Mouse (Mus musculus): Measurements from ENCODE around the gene Ccdc69. TPM values are rescaled to one million over a fixed set of nuclear protein-coding genes. Genes with fewer than 3 reads are reported as not detected.
A peak's percentile ranks its signal among the peaks of the same experiment; 100 is the strongest.

Ccdc69 gene
- polyA plus RNA-seq, 1 experiment from 2014 or later, result 1.4 TPM

DNA sequence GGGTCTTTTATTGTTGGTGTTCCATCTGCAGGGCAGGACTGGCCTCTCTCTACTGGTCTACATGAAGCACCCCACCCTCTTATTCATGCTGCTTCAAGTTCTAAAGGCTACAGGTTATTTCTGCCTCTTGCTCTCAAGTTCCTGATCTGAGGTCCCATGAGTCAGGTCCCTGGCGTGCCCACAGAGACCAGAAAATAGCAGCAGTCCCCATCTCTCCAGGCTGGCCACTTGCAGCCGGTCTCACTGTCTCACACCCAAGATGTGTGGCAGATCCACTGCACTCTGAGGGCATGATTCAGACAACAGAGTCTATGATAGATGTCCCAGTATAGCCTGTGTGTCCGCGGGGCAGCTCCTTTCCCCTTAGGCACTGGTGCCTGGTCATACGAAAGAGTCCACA lies 17.1 kb downstream of the Ccdc69 start:
- H3K4me2 ChIP-seq (replicated peaks; ENCODE audit: low read depth, low read length), result no peak overlapping the region
- no peak for DNase-seq (ENCODE audit: low spot score)
- no peak overlapping the region for H3K9ac ChIP-seq (replicated peaks; ENCODE audit: low read depth)
- no peak for TF ChIP-seq EP300 (IDR thresholded peaks at IDR 0.05)
- no peak for TF ChIP-seq CTCF (IDR thresholded peaks at IDR 0.05)
- 89% methylated on average over 5 of the region's 5 CpGs for WGBS
- H3K4me3 ChIP-seq (ENCODE audit: low read depth, low read length), result no peak overlapping the region
- H3K27ac ChIP-seq (ENCODE audit: low read length), result no peak overlapping the region
- H3K27me3 ChIP-seq (replicated peaks; ENCODE audit: insufficient read depth, low read length), result no peaks in the 10 kb centered on the region
- no peak for ATAC-seq
- H3K4me1 ChIP-seq (ENCODE audit: insufficient read depth, low read depth, low read length), result no peaks in the 10 kb centered on the region
- H3K9me3 ChIP-seq (ENCODE audit: low read length), result no peaks in the 10 kb centered on the region
- no peaks in the 10 kb centered on the region for H3K36me3 ChIP-seq (ENCODE audit: insufficient read depth, low read length)

DNA sequence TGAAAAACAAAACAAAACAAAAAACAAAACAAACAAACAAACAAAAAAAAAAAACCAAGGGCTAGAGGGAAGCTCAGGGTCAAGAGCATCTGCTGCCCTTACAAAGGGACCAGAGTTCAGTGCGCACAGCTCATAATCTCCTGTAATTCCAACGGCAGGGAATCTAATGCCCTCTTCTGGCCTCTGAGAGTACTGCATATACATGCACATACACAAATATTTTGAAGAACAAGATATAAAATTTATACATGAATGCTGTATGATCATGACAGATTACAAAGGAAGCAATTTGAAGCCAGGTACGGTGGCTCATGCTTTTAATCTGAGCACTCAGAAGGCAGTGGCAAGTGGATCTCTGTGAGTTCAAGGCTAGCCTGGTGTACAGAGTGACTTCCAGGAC lies 20.4 kb downstream of the Ccdc69 start:
- TF ChIP-seq EP300 (IDR thresholded peaks at IDR 0.05), result no peak
- peak; percentile 26; the same call in 1 of the 2 replicates for TF ChIP-seq CTCF (IDR thresholded peaks at IDR 0.05)
- Histone ChIP-seq H3K4me2 (replicated peaks; ENCODE audit: low read depth, low read length) (no peak overlapping the region), H3K27ac (ENCODE audit: low read length) (no peak overlapping the region), H3K9ac (replicated peaks; ENCODE audit: low read depth) (no peak overlapping the region), H3K4me1 (ENCODE audit: insufficient read depth, low read depth, low read length) (no peaks in the 10 kb centered on the region), H3K4me3 (ENCODE audit: low read depth, low read length) (no peak overlapping the region), H3K36me3 (ENCODE audit: insufficient read depth, low read length) (no peaks in the 10 kb centered on the region), H3K9me3 (ENCODE audit: low read length) (no peaks in the 10 kb centered on the region), H3K27me3 (replicated peaks; ENCODE audit: insufficient read depth, low read length) (no peaks in the 10 kb centered on the region)
- DNase-seq (ENCODE audit: low spot score) (no peak), ATAC-seq (no peak)
- WGBS, result 80% methylated on average over 3 of the region's 3 CpGs

DNA sequence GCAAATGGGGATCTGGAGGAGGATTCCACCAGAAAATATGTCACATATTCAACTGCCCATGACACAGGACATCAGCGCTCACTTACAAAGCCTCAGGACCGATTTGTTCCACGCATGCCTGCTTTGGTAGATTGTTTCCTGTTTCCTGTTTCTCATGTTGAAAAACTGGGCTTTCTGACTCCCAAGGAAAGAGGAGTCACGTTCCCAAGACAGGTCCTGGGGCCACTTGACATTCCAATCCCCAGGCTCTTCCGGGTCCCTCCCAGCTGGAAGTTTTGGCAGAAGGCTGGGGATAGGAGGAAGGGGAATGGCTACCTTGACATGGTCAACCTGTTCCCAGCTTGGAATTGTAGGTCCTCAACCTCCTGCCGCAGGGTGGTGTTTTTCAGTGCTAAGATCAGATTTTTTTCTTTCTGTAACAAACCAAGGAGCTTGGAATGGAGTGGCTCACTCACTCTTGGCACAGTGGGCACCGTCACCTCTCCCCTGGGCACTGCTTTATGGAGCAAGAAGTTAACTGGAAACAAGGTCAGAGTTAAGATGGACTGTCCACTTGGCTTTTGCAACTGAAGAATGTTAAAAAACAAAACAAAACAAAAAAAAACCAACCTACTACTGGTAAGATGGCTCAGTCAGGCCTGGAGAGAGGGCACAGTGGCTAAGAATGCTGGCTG lies 27.0 kb downstream of the Ccdc69 start:
- Histone ChIP-seq H3K9ac (replicated peaks; ENCODE audit: low read depth) (no peak overlapping the region), H3K27ac (ENCODE audit: low read length) (no peak overlapping the region), H3K27me3 (replicated peaks; ENCODE audit: insufficient read depth, low read length) (no peaks in the 10 kb centered on the region), H3K4me3 (ENCODE audit: low read depth, low read length) (no peak overlapping the region), H3K4me2 (replicated peaks; ENCODE audit: low read depth, low read length) (no peak overlapping the region), H3K36me3 (ENCODE audit: insufficient read depth, low read length) (no peaks in the 10 kb centered on the region), H3K4me1 (ENCODE audit: insufficient read depth, low read depth, low read length) (peaks cover 5% of the 10 kb centered on the region; the same call in 1 of the 2 replicates), H3K9me3 (ENCODE audit: low read length) (no peaks in the 10 kb centered on the region)
- WGBS, result 48% methylated on average over 7 of the region's 7 CpGs
- DNase-seq (ENCODE audit: low spot score), result peak; percentile 64
- TF ChIP-seq EP300 (IDR thresholded peaks at IDR 0.05), result no peak
- no peak for TF ChIP-seq CTCF (IDR thresholded peaks at IDR 0.05)
- peak; percentile 57 for ATAC-seq

DNA sequence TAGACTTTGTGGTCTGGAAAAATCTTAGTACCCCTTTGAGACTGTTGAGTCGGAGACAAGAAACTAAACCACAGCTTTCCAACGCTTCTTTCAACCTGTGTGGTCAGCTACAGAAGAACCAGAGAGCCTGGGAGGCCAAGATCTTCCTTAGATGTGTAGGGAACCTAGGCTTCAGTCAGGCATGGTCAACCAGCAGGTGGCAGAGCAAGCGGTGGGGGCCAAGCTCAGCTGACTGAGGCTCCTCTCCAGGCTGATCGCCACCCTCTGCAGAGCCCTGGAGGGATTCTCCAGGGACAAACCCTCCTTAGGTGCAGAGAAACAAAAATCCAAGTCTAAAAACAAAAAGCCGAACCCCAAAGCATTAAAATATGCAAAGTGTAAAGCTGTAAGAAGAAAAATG lies 31.3 kb downstream of the Ccdc69 start:
- DNase-seq (ENCODE audit: low spot score), result peak; percentile 44
- Histone ChIP-seq H3K4me1 (ENCODE audit: insufficient read depth, low read depth, low read length) (peaks cover 5% of the 10 kb centered on the region; the same call in 1 of the 2 replicates), H3K9ac (replicated peaks; ENCODE audit: low read depth) (no peak overlapping the region), H3K27me3 (replicated peaks; ENCODE audit: insufficient read depth, low read length) (no peaks in the 10 kb centered on the region), H3K27ac (ENCODE audit: low read length) (no peak overlapping the region), H3K36me3 (ENCODE audit: insufficient read depth, low read length) (no peaks in the 10 kb centered on the region), H3K9me3 (ENCODE audit: low read length) (no peaks in the 10 kb centered on the region), H3K4me2 (replicated peaks; ENCODE audit: low read depth, low read length) (no peak overlapping the region), H3K4me3 (ENCODE audit: low read depth, low read length) (no peak overlapping the region)
- TF ChIP-seq EP300 (IDR thresholded peaks at IDR 0.05) (no peak), CTCF (IDR thresholded peaks at IDR 0.05) (peak; percentile 77)
- ATAC-seq, result peak; percentile 61
- 56% methylated on average over 5 of the region's 5 CpGs for WGBS

DNA sequence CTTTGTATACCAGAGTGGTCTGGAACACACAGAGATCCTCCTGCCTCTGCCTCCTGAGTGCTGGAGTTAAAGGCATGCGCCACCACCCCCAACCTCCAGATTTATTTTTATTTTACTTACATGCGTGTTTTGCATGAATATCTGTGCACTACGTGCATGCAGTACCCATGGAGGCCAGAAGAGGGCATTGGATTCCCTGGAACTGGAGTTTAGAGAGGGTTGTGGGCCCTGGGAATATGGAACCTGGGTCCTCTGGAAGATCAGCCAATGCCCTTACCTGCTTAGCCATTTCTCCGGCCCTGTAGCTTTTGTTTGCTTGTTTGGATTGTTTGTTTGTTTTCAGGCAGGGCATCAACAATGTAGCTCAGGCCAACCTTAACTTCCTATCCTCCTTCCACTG lies 36.6 kb downstream of the Ccdc69 start:
- TF ChIP-seq CTCF (IDR thresholded peaks at IDR 0.05) (peak; percentile 66), EP300 (IDR thresholded peaks at IDR 0.05) (no peak)
- Histone ChIP-seq H3K4me3 (ENCODE audit: low read depth, low read length) (no peak overlapping the region), H3K27me3 (replicated peaks; ENCODE audit: insufficient read depth, low read length) (no peaks in the 10 kb centered on the region), H3K9ac (replicated peaks; ENCODE audit: low read depth) (no peak overlapping the region), H3K9me3 (ENCODE audit: low read length) (no peaks in the 10 kb centered on the region), H3K36me3 (ENCODE audit: insufficient read depth, low read length) (no peaks in the 10 kb centered on the region), H3K4me2 (replicated peaks; ENCODE audit: low read depth, low read length) (no peak overlapping the region), H3K4me1 (ENCODE audit: insufficient read depth, low read depth, low read length) (no peaks in the 10 kb centered on the region), H3K27ac (ENCODE audit: low read length) (no peak overlapping the region)
- 79% methylated on average over 4 of the region's 4 CpGs for WGBS
- no peak for DNase-seq (ENCODE audit: low spot score)
- ATAC-seq, result no peak

DNA sequence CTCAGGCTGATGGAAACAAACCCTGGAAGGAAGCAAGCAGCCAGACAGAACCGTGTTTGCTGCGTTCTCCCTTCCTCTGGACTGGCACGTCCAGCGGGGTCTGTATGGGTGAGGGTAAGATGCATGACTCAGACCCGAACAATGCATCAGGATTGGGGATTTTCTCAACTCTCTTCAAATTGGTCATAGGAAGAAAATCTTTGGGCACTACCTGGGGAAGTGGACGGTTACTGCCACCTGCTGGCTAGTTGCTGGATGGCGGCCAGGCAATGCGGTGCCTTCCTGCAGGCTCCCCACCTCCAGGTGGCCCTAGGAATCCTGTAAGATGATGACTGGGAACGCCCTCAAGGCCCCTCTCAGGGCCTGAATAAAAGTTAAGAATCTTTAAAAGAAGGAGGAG lies 38.3 kb downstream of the Ccdc69 start:
- TF ChIP-seq EP300 (IDR thresholded peaks at IDR 0.05) (no peak), CTCF (IDR thresholded peaks at IDR 0.05) (peak; percentile 98)
- Histone ChIP-seq H3K4me1 (ENCODE audit: insufficient read depth, low read depth, low read length) (no peaks in the 10 kb centered on the region), H3K9ac (replicated peaks; ENCODE audit: low read depth) (no peak overlapping the region), H3K27me3 (replicated peaks; ENCODE audit: insufficient read depth, low read length) (no peaks in the 10 kb centered on the region), H3K36me3 (ENCODE audit: insufficient read depth, low read length) (no peaks in the 10 kb centered on the region), H3K4me3 (ENCODE audit: low read depth, low read length) (no peak overlapping the region), H3K27ac (ENCODE audit: low read length) (no peak overlapping the region), H3K9me3 (ENCODE audit: low read length) (no peaks in the 10 kb centered on the region), H3K4me2 (replicated peaks; ENCODE audit: low read depth, low read length) (no peak overlapping the region)
- DNase-seq (ENCODE audit: low spot score) (peak; percentile 88), ATAC-seq (peak; percentile 67)
- under 1% methylated on average over 9 of the region's 9 CpGs for WGBS

Measured in lung, postnatal 0 days (tissue).